Mouse (Mus musculus) hindbrain, embryonic 12.5 days (tissue): ENCODE results near the gene Pcnx. TPM values are rescaled to one million over a fixed set of nuclear protein-coding genes. Genes with fewer than 3 reads are reported as not detected.

Experiments used
- ATAC-seq: fragments of 200-750 bp; cut with Nextera tagmentation; 2 replicates; pipeline ENCODE4 v1.8.0; 2017; ENCODE audit warnings: moderate TSS enrichment; ENCODE audit not compliant: low FRiP score
- H3K27ac ChIP-seq: fragments of 300-500 bp; sonication (generic); 2 replicates; pipeline ENCODE4 v1.5.1; 2016; ENCODE audit warnings: mild to moderate bottlenecking
- H3K27me3 ChIP-seq: fragments of 300-500 bp; sonication (generic); 2 replicates; pipeline ENCODE4 v1.6.1; 2016; ENCODE audit warnings: mild to moderate bottlenecking
- H3K36me3 ChIP-seq: fragments of 300-500 bp; sonication (generic); 2 replicates; pipeline ENCODE4 v1.6.1; 2016; ENCODE audit warnings: mild to moderate bottlenecking
- H3K4me1 ChIP-seq: fragments of 300-500 bp; sonication (generic); 2 replicates; pipeline ENCODE4 v1.6.1; 2016
- H3K4me2 ChIP-seq: fragments of 300-500 bp; sonication (generic); replicated peaks from 2 replicates; pipeline ENCODE4 v1.6.1; 2016; ENCODE audit warnings: mild to moderate bottlenecking
- H3K4me3 ChIP-seq: fragments of 300-500 bp; sonication (generic); 2 replicates; pipeline ENCODE4 v1.5.1; 2016; ENCODE audit warnings: mild to moderate bottlenecking
- H3K9ac ChIP-seq: fragments of 300-500 bp; sonication (generic); 2 replicates; pipeline ENCODE4 v1.6.1; 2016; ENCODE audit warnings: mild to moderate bottlenecking, moderate library complexity
- H3K9me3 ChIP-seq: fragments of 300-500 bp; sonication (generic); replicated peaks from 2 replicates; pipeline ENCODE4 v1.6.1; 2016; ENCODE audit warnings: mild to moderate bottlenecking
- WGBS: fragments of 180-500 bp; shearing (Covaris S2); methylation state at CpG from one replicate; pipeline ENCODE4 v1.1.7; 2016; 5-methylcytosine and 5-hydroxymethylcytosine counted together
- polyA plus RNA-seq: library from polyadenylated mRNA; unstranded; fragments of >200 nt; fragmentation: Nextera tagmentation; extraction: Ambion mirVana; gene quantifications from 2 replicates; pipeline ENCODE4 v1.2.1, GENCODE M21; 2016

Gene Pcnx
- 13.1 and 18.1 TPM in 2 replicates for polyA plus RNA-seq

- Histone ChIP-seq H3K9ac (peak within 1 kb of the TSS; percentile 98), H3K4me2 (peak within 1 kb of the TSS; percentile 68), H3K4me1 (peaks cover 26% of the 10 kb centered on the region), H3K27me3 (peaks cover 6% of the 10 kb centered on the region; the same call in 1 of the 2 replicates), H3K36me3 (no peaks in the 10 kb centered on the region), H3K4me3 (peak within 1 kb of the TSS; percentile 98), H3K27ac (peak within 1 kb of the TSS; percentile 97), H3K9me3 (no peaks in the 10 kb centered on the region)
- ATAC-seq = peak; percentile 85
- 3% methylated on average over 56 of the region's 83 CpGs for WGBS
Measured at GRCm38 (mm10) chr12:81859351-81860307, at the start of gene Pcnx. Gene Pcnx (plus strand): TSS chr12:81860023.

GRCm38 (mm10) chr12:81810417-81810816, 49.4 kb upstream of the Pcnx start:
- Histone ChIP-seq H3K36me3 (no peaks in the 10 kb centered on the region), H3K4me1 (peaks cover 23% of the 10 kb centered on the region), H3K9ac (peak overlapping the region; percentile 38; the same call in 1 of the 2 replicates), H3K27me3 (peaks cover 7% of the 10 kb centered on the region), H3K4me2 (no peak overlapping the region), H3K27ac (no peak overlapping the region), H3K9me3 (no peaks in the 10 kb centered on the region), H3K4me3 (no peak overlapping the region)
- ATAC-seq = no peak
- 29% methylated on average over 8 of the region's 8 CpGs for WGBS

GRCm38 (mm10) chr12:81814742-81815141, 45.1 kb upstream of the Pcnx start:
- Histone ChIP-seq H3K4me3 (no peak overlapping the region), H3K4me2 (no peak overlapping the region), H3K9ac (no peak overlapping the region), H3K27ac (no peak overlapping the region), H3K4me1 (peaks cover 10% of the 10 kb centered on the region), H3K9me3 (no peaks in the 10 kb centered on the region), H3K27me3 (no peaks in the 10 kb centered on the region), H3K36me3 (no peaks in the 10 kb centered on the region)
- no peak for ATAC-seq
- WGBS = 92% methylated on average over 5 of the region's 5 CpGs

GRCm38 (mm10) chr12:81816330-81817125, 43.3 kb upstream of the Pcnx start:
- Histone ChIP-seq H3K27me3 (no peaks in the 10 kb centered on the region), H3K9ac (no peak overlapping the region), H3K36me3 (no peaks in the 10 kb centered on the region), H3K4me3 (peak overlapping the region; percentile 16; the same call in 1 of the 2 replicates), H3K4me1 (peaks cover 4% of the 10 kb centered on the region), H3K4me2 (peak overlapping the region; percentile 41), H3K27ac (peak overlapping the region; percentile 45; the same call in 1 of the 2 replicates), H3K9me3 (no peaks in the 10 kb centered on the region)
- WGBS = 13% methylated on average over 10 of the region's 10 CpGs
- peak; percentile 29; the same call in 1 of the 2 replicates for ATAC-seq

- Histone ChIP-seq H3K4me3 (peak overlapping the region; percentile 16; the same call in 1 of the 2 replicates), H3K36me3 (no peaks in the 10 kb centered on the region), H3K9me3 (no peaks in the 10 kb centered on the region), H3K9ac (no peak overlapping the region), H3K4me2 (peak overlapping the region; percentile 41), H3K27ac (peak overlapping the region; percentile 35; the same call in 1 of the 2 replicates), H3K4me1 (peaks cover 4% of the 10 kb centered on the region), H3K27me3 (no peaks in the 10 kb centered on the region)
- no peak for ATAC-seq
- 42% methylated on average over 6 of the region's 6 CpGs for WGBS
Measured at GRCm38 (mm10) chr12:81817126-81817505, 42.7 kb upstream of the Pcnx start.

GRCm38 (mm10) chr12:81820700-81821099, 39.1 kb upstream of the Pcnx start:
- ATAC-seq = no peak
- H3K9me3 ChIP-seq = no peaks in the 10 kb centered on the region
- no peak overlapping the region for H3K4me3 ChIP-seq
- H3K4me2 ChIP-seq = no peak overlapping the region
- H3K9ac ChIP-seq = no peak overlapping the region
- H3K4me1 ChIP-seq = peaks cover 4% of the 10 kb centered on the region
- WGBS = 89% methylated on average over 4 of the region's 4 CpGs
- H3K27ac ChIP-seq = no peak overlapping the region
- no peaks in the 10 kb centered on the region for H3K27me3 ChIP-seq
- H3K36me3 ChIP-seq = no peaks in the 10 kb centered on the region

GRCm38 (mm10) chr12:81822176-81822575, 37.6 kb upstream of the Pcnx start:
- no peak overlapping the region for H3K4me2 ChIP-seq
- 67% methylated on average over 4 of the region's 4 CpGs for WGBS
- H3K4me3 ChIP-seq = no peak overlapping the region
- no peaks in the 10 kb centered on the region for H3K27me3 ChIP-seq
- no peak overlapping the region for H3K9ac ChIP-seq
- H3K36me3 ChIP-seq = no peaks in the 10 kb centered on the region
- no peaks in the 10 kb centered on the region for H3K9me3 ChIP-seq
- H3K4me1 ChIP-seq = no peaks in the 10 kb centered on the region; the same call in 1 of the 2 replicates
- no peak overlapping the region for H3K27ac ChIP-seq
- no peak for ATAC-seq

- no peak overlapping the region for H3K9ac ChIP-seq
- no peak overlapping the region for H3K4me2 ChIP-seq
- no peak overlapping the region for H3K4me3 ChIP-seq
- no peaks in the 10 kb centered on the region for H3K4me1 ChIP-seq
- no peaks in the 10 kb centered on the region for H3K36me3 ChIP-seq
- H3K9me3 ChIP-seq = no peaks in the 10 kb centered on the region
- no peak overlapping the region for H3K27ac ChIP-seq
- no peak for ATAC-seq
- no peaks in the 10 kb centered on the region for H3K27me3 ChIP-seq
- 91% methylated on average over 4 of the region's 4 CpGs for WGBS
Measured at GRCm38 (mm10) chr12:81822778-81823480, 36.9 kb upstream of the Pcnx start.

- Histone ChIP-seq H3K4me2 (no peak overlapping the region), H3K36me3 (no peaks in the 10 kb centered on the region), H3K27ac (no peak overlapping the region), H3K27me3 (no peaks in the 10 kb centered on the region), H3K9me3 (no peaks in the 10 kb centered on the region), H3K9ac (no peak overlapping the region), H3K4me3 (no peak overlapping the region), H3K4me1 (no peaks in the 10 kb centered on the region)
- no peak for ATAC-seq
- 73% methylated on average over 2 of the region's 2 CpGs for WGBS
Measured at GRCm38 (mm10) chr12:81828355-81828754, 31.5 kb upstream of the Pcnx start.

GRCm38 (mm10) chr12:81832039-81832738, 27.6 kb upstream of the Pcnx start:
- H3K9ac ChIP-seq = no peak overlapping the region
- H3K4me3 ChIP-seq = no peak overlapping the region
- H3K4me2 ChIP-seq = no peak overlapping the region
- H3K27ac ChIP-seq = no peak overlapping the region
- no peaks in the 10 kb centered on the region for H3K4me1 ChIP-seq
- ATAC-seq = no peak
- H3K36me3 ChIP-seq = no peaks in the 10 kb centered on the region
- no peaks in the 10 kb centered on the region for H3K9me3 ChIP-seq
- 65% methylated on average over 5 of the region's 5 CpGs for WGBS
- H3K27me3 ChIP-seq = no peaks in the 10 kb centered on the region

- H3K9ac ChIP-seq = no peak overlapping the region
- WGBS = 92% methylated on average over 2 of the region's 2 CpGs
- no peaks in the 10 kb centered on the region for H3K9me3 ChIP-seq
- H3K27me3 ChIP-seq = no peaks in the 10 kb centered on the region
- H3K27ac ChIP-seq = no peak overlapping the region
- H3K4me1 ChIP-seq = no peaks in the 10 kb centered on the region
- ATAC-seq = no peak
- no peak overlapping the region for H3K4me3 ChIP-seq
- H3K4me2 ChIP-seq = no peak overlapping the region
- H3K36me3 ChIP-seq = no peaks in the 10 kb centered on the region
Measured at GRCm38 (mm10) chr12:81833094-81833493, 26.7 kb upstream of the Pcnx start.
